Mouse (Mus musculus): ENCODE measurements around the gene Hebp1. TPM values are rescaled to one million over a fixed set of nuclear protein-coding genes. Genes with fewer than 3 reads are reported as not detected.

Hebp1 gene
- total RNA-seq (2021): 10 to 100 TPM; 38.5 to 41.6 TPM
- long read RNA-seq, experiment 1, partial matches to known transcripts: 1 of 3 reads
- long read RNA-seq, experiment 1, other reads (novel, unspliced or antisense): 0 of 3 reads
- long read RNA-seq, experiment 2, partial matches to known transcripts: 0 of 5 reads
- long read RNA-seq, experiment 2, other reads (novel, unspliced or antisense): 3 of 5 reads

DNA sequence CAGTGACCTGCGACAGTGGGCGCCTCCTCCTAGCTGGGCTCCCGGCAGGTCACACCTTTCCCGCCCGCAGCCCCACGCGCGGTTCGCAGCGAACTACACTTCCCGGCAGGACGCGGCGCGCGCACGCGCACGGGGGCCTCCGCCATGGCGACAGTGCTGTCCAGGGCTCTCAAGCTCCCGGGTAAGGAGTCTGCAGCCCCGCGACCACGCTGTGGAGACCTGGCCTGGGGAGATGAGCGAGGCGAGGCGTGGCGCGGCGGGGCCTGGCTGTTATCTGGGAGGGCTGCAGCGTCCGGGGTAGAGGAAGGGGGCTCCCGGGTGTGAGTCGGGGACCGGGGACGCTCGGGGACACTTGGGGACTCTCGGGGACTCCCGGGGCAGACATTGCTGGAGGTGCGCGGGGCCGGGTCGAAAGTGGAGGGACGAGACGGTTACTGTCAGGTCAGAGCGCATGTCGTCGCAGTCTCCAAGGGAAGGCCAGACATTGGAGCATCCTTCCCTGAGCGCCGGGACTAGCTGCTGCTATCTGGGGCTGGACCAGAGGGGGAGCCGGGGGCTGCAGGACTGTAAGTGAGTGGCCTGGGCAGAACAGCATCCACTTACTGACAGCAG, at the start of gene Hebp1, which contains the start of gene Fam234b:
Gene Hebp1 (minus strand): TSS at position 102 of the 612 bp plus-strand sequence.
Gene Fam234b (plus strand): TSS at position 57 of the 612 bp plus-strand sequence.
- intact Hi-C loops (cut with DNase I): no loop called here
- peak; percentile 82 to 87 for DNase-seq (ENCODE audit: low spot score in 2 of 2)

DNA sequence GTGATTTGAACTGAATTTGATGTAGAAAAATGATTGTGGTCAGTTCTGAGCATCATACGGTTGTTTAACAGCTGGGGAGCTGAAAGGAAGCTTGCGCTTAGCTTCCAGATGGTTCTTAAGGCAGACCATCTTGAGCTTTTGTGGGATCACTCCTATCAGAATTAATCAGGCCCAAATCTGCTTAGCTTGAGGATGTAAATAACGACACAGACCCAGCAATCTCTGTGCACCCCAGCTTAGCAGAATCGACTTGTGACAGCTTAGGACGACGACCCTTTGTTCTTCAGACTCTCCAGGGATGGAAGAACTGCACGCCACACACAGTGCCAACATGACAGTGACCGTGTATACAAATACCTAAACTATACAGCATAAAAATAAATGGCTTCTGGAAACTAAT, 47.8 kb upstream of the Hebp1 start:
- no peak for DNase-seq (ENCODE audit: low spot score in 2 of 2)
- intact Hi-C loops (cut with DNase I): loop anchor here (10.0 kb wide), 1 partner anchor 161 kb away; no protein-coding TSS in a partner anchor

DNA sequence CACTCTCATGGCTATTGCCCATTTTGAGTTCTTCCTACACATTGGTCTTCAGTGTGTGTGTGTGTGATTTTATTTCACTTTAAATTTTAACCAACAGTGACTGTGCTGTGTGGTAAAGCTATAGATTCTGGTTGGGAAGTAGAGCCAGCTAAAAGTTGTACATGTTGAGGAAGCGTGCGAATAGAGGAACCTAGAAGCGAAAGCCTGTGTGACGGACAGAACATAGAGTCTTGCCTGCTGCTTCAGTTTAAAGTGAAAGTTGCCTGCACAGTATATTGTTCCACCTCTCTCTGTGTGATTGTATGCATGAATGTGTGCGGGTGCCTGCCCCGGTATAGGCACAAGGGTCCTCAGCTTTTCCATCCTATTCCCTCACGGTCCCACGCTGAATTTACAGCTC, 42.5 kb upstream of the Hebp1 start:
- intact Hi-C loops (cut with DNase I): loop anchor here (10.0 kb wide), 1 partner anchor 156 kb away; no protein-coding TSS in a partner anchor
- DNase-seq (ENCODE audit: low spot score in 2 of 2): no peak

DNA sequence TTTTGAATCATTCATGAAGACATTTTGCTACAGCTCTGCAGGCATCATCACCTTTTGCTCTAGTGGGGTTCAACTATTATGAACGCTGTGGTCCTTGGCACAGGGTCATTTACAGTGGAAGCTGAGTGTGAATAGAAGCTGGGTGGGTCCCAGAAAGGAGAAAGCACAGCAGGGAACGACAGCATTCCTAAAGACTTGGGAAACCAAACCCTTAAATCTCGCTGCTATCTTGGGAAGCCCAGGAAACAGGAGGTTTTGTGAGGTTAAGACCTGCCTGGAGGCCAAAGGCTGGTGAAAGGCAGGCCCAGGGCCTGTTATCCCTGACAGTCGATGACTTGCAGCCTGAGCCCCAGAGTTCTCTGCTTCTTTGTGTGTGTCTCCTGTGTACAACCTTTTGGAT, 40.4 kb upstream of the Hebp1 start:
- no peak for DNase-seq (ENCODE audit: low spot score in 2 of 2)
- intact Hi-C loops (cut with DNase I): no loop called here

DNA sequence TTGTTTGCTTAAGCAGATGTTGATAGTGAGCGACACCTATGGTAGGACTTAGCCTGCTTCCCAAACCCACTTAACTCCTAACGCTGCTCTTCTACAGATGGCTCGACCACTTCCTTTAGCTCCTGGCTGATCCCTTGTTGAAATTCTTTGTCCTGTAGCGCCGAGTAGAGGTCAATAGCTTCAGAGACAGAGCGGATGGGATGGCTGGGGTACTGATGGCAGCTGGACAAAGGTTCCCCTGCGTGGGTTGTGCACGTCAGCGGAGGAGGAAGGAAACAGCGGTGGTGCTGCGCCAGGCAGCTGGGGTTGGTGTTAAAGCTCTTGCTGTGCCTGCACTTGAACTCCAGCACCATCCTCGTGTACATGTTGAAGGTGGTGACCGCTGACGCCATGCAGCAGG, 39.5 kb upstream of the Hebp1 start:
- DNase-seq (ENCODE audit: low spot score in 2 of 2): no peak
- intact Hi-C loops (cut with DNase I): no loop called here

DNA sequence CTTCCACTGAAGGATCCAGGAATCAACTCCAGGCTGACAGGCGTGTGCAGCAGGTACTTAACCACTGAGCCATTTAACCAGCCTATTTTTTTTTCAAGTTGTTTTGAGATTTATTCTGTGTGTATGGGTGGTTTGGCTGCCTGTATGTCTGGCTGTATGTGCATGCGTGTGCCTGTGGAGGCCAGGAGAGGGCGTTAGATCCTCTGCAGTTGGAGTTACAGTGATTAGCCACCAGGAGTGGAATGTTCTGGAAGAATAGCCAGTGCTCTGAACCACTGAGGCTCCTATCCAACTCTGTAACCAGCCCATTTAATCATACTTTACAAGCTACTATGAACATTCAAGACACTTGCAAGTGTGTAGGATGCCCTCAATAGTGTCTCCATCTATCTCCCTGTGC, 38.8 kb upstream of the Hebp1 start:
- DNase-seq (ENCODE audit: low spot score in 2 of 2): no peak
- intact Hi-C loops (cut with DNase I): no loop called here

DNA sequence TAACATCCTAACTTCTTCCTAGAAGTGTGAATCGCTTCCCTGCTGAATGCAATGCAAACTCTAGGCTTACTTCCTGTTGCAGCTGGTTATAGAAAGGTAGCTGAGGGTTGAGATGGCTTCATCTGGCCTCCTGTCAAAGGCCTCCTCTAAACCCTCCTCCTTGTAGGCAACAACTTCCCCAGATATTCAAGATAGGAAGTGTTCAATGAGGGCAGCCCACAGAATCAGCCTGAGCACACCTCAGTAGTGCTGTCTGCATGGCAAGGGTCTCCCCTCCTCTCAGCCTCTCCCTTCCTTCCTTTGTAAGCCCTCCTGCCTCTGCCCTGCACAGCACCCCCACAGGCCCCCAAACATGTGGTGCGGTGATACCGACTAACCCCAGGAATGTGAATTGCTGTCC, 37.9 kb upstream of the Hebp1 start:
- intact Hi-C loops (cut with DNase I): no loop called here
- no peak for DNase-seq (ENCODE audit: low spot score in 2 of 2)

DNA sequence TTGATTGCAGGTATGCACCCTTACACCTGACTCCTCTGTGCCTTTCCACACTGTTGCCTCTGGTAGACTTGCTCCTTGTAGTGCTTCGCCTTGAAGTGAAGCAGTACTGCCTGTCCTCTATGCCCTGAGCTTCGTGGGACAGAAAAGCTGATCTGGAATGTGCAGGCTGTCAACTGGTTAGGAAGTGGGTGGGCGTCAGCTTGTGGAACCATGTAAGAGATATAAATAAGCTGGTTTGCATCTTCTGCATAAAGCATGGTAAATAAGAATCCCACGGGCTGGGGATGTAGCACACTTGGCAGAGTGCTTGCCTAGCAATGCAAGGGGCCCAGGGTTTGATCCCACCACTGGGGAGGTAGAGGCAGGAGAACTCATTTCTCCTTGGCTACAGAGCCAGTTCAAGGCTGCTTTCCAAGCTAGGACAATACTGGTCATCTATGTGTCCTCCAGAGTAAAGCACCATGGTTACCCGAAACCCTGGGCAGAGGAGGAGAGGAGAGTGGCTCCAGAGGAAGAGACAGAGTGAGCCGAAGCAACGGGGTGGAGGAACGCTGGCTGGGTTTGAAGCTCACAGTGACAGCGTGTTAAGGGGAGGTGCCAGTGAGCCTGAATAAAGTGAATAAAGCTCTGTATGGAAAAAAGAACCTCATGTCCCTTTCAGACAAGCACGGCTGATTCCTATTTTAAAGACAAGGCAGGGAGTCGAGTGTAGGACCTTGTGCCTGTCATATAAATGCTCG, 34.8 kb upstream of the Hebp1 start:
- peak; percentile 62 to 82 for DNase-seq (ENCODE audit: low spot score in 2 of 2)
- intact Hi-C loops (cut with DNase I): loop anchor here (5.0 kb wide), 1 partner anchor 80 kb away; no protein-coding TSS in a partner anchor

DNA sequence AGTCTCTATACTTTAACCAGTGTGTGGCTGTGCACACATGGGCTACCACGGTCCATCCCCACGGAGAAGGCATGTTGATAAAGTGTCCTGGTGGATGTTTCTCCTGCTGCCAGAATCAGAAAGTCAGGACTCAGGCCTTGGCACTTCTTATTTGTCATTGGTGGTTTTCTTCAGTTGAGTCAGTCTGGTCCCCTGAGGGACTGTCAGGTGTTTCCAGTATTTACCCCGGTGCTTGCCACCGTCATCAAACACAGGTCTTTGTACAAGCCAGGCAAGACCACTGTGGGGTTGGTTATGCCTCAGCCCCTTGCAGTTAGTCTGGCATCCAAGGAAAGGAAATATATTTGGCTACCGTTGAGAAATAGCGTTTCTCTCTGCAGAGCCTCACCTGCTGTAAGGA, 32.8 kb upstream of the Hebp1 start:
- DNase-seq (ENCODE audit: low spot score in 2 of 2): no peak
- intact Hi-C loops (cut with DNase I): loop anchor here (5.0 kb wide), 1 partner anchor 78 kb away; no protein-coding TSS in a partner anchor

DNA sequence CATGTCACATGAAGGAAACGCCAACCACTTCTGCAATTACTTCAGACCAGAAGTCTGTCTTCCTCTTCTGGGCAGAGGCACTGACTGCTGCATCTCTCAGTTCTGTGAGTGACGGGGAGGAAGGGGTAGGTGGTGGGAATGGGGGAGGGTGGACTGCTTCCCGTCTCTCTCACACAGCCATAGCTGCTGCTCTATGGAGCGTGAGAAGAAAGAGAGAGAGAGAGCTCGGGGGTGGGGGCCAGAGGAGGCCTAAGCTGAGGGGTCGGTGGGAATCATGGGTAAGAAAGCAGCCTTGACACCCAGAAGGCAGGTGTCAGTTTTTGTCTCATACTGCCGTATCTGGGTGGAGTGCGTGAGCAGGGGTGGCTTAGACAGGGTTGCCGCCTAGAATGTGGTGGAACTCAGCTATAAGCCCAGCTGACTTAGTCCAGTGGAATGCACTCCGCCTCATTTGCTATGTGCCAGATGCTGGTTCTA, 30.7 kb upstream of the Hebp1 start:
- DNase-seq (ENCODE audit: low spot score in 2 of 2): peak in 1 of 2 experiments; percentile 41

DNA sequence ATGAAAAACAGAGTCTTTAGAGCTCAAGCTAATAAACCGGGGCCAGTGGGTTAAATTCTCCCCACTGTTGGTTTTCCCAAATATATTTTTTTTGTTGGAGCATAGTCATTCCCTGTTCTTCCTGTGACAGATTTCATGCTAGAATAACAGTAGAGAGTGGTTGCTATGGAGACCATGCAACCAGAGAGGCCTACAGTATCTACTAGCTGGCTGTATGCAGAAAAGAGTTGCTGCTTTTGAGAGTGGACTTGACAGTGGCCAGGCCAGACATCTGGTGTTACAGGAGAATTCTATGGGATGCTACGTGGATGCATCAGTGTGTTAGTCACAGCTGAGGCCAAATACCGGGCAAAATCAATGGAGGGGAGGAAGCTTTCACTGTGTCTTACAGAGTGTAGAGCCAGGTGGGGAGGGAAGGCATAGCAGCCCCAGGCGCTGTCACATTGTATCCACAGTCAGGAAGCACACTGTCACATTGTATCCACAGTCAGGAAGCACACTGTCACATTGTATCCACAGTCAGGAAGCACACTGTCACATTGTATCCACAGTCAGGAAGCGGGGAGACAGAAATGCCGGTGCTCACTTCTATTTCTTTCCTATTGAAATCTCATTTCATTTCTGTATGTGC, 26.1 kb upstream of the Hebp1 start:
- intact Hi-C loops (cut with DNase I): no loop called here
- peak in 1 of 2 experiments; percentile 73 for DNase-seq (ENCODE audit: low spot score in 2 of 2)

More for the DNA sequence above, 30.7 kb upstream of the Hebp1 start:
- intact Hi-C loops (cut with DNase I): no loop called here

DNA sequence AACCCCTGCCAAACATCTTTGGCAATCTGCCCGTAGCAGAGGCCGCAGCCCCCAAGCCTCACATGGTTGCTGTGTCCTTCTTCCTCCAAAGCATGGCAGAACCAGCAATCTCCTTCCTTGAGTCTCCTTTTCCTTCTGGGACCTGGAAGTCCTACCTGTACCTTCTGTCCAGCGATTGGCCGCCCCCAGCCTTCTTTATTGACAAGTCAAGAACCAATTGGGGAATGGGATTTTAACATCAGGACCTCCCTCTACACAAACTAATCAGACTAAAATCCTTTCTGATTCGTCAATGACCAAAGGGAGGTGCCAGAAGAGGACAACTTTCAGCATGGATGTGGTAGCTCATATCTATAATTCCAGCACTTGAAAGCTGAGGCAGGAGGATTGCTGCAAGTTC, 22.1 kb upstream of the Hebp1 start:
- intact Hi-C loops (cut with DNase I): no loop called here
- no peak for DNase-seq (ENCODE audit: low spot score in 2 of 2)

DNA sequence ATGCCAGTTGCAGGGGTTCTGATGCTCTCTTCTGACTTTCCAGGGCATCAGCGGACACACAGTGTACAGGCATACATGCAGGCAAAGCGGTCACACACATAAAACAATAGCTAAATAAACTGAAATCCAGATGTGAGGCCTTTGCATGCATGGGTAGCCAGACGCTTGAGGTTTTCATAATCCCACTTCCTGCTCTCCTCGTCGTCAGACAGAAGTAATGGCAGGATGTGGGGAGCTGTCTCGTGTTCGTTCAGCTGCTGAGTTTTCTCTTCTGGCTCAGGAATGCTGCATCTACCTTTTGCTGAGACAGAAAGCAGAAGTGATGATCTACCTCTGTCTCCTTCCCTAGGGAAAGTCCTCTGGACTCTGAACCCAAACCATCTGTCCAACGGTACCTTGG, 20.5 kb upstream of the Hebp1 start:
- intact Hi-C loops (cut with DNase I): no loop called here
- DNase-seq (ENCODE audit: low spot score in 2 of 2): no peak

DNA sequence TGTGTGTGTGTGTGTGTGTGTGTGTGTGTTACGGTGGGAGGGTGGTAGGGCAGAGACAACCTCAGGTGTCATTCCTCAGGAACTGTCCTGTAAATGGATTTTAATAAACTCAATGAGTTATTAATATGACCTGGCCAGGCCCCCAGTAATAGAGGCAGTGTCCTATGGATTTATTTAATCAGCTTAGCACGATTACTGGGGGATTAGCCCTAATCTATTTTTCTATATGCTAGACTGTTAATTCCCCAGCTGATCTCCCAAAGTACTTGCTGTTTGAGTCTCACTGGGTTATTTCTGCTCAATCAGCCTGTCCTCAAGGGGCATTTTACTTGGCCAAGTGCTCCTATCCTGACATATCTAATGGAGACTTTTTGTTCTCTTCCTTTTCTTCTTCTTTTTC, 14.8 kb upstream of the Hebp1 start:
- no peak for DNase-seq (ENCODE audit: low spot score in 2 of 2)
- intact Hi-C loops (cut with DNase I): no loop called here

DNA sequence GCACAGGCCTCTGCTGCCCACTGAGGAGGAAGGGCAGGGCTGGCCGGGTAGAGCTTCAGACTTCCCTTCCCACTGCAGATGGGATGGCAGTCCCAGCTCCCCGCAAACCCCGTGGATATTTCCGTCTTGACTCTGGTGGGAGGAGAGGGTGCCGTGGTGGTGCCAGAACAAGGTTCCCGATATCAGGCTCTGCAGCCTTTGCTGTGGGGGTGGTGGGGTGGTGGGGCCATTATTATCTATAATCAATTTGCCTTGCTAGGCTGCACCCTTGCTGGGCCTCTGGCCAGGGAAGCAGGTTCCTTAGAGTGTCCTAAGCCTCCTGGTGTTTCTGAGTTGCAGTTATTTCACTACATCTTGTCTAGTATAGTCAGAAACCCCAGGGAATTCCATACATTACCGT, 13.3 kb upstream of the Hebp1 start:
- no peak for DNase-seq (ENCODE audit: low spot score in 2 of 2)
- intact Hi-C loops (cut with DNase I): no loop called here

DNA sequence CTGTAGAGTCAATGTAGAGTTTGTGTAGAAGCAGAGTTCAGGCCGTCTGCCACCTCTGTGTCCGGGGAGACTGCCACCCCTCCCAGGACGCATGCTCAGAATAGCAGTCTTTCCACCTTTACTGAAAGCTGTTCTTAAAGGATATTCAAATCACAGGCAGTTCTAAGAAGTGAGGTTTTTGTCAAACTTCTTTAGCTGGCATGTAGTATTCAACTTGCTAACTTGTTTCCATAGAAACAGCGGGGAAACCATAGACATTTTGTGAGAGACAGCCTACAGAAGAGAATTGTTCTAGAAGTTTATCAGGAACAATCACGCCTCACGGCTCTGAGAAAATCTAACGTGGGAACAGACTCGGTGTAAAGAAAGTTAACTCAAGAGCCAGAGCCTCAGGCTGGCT, 9.1 kb upstream of the Hebp1 start:
- intact Hi-C loops (cut with DNase I): no loop called here
- peak in 1 of 2 experiments; percentile 35 for DNase-seq (ENCODE audit: low spot score in 2 of 2)

DNA sequence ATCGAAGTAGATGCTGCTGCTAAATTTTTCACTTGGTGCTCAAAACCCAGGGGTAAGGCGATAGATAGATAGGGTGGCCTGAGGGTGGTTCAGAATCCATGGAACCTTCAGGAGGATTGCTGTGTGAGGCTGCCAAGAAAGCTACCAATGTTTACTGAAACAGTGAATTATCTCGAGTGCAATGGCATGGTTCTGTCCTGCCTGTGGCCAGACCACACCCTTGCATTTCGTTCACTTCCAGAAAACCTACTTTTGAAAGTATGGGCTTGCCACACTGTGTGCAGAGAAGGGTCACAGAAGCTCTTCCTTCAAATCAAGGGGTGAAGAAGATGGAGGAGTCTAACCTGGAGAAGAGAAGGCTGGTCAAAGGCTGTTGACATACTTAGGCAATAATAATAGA, 8.0 kb upstream of the Hebp1 start:
- no peak for DNase-seq (ENCODE audit: low spot score in 2 of 2)
- intact Hi-C loops (cut with DNase I): no loop called here

DNA sequence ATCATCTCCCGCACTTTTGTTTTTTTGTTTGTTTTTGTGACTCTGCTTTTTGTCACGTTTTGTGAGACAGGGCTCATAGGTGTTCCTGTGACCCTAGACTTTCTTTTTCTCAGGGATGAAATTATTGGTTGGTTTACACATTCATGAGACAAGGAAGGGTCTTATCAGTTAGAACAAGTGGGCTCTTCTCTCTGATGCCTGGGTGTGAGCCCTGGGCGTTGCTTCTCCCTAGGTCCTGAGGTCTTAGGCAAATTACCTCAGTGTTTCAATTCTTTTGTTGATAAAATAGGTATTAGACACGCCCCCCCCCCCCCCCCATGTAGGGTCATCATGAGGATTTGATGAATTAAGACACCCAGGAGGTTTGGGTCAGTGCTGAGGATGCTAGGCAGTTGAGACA, 7.0 kb upstream of the Hebp1 start:
- intact Hi-C loops (cut with DNase I): no loop called here
- DNase-seq (ENCODE audit: low spot score in 2 of 2): no peak

DNA sequence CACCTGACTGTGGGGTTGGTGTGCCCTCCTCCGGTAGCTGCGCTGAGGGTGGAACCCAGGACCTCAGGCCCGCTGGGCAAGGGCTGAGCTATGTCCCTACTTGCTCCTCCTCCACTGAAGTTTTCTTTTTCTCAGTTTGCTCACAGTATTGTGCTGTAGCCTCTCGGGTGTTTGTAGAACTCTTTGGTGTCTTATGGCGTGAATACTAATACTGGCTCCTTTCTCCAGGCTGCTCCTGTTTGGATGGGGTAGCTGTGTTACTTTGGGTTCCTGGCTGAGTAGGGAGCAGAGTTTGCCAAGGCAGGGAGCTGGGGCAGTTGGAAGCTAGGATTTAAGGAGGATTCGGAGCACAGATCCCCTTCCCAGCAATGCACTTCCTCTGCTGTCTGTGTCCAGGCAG, 5.9 kb upstream of the Hebp1 start:
- DNase-seq (ENCODE audit: low spot score in 2 of 2): peak in 1 of 2 experiments; percentile 48
- intact Hi-C loops (cut with DNase I): no loop called here

DNA sequence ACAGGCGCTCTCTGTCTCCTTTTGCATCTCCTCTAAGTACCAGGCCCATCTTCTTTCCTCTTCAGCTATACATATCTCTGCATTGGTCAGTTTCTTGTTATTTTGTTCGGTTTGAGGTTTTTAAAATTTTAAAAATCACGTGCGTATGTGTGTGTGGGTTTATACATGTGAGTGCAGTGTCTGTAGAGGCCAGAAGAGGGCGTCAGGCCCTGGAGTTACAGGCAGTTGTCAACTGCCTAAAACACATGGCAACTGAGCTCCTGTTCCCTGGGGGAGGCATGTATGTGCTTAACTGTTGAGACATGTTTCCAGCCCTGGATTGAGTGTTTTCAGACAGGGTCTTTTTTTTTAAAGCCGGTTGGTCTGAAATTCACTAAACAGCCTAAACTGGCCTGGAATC, 4.8 kb upstream of the Hebp1 start:
- DNase-seq (ENCODE audit: low spot score in 2 of 2): no peak
- intact Hi-C loops (cut with DNase I): no loop called here

All from left cerebral cortex, postnatal 14 days (tissue).